Mouse (Mus musculus): ENCODE results near the gene Auts2. TPM values are rescaled to one million over a fixed set of nuclear protein-coding genes. Genes with fewer than 3 reads are reported as not detected.
"Not testable (repeated sequence)": the region's sequence is repeated elsewhere in the genome, so short reads cannot be mapped to it uniquely, and the experiment has no call there.

Gene Auts2
- total RNA-seq (2014; rRNA removed; ENCODE audit: low replicate concordance) (11.1 and 12.1 TPM in 2 replicates), polyA plus RNA-seq (2015; fragmentation: Nextera tagmentation; extraction: Ambion mirVana) (6.5 and 6.8 TPM in 2 replicates)

GRCm38 (mm10) chr5:132543118-132544071, at the start of gene Auts2:
Gene Auts2, minus strand, starts transcription at chr5:132543344.
- DNase-seq (ENCODE audit: low spot score) (peak; percentile 85), ATAC-seq (ENCODE audit: insufficient read depth, low read depth) (peak; percentile 92)
- TF ChIP-seq EP300 (IDR thresholded peaks at IDR 0.05; ENCODE audit: low read depth): no peak
- TF ChIP-seq CTCF (IDR thresholded peaks at IDR 0.05; ENCODE audit: low read depth): no peak
- Histone ChIP-seq H3K27me3 (ENCODE audit: control insufficient read depth, insufficient read depth, low read length) (0 out of 2 replicates have a peak, but pooled peaks cover 4% of the 10 kb centered on the region), H3K4me3 (ENCODE audit: low read depth, low read length) (peak within 1 kb of the TSS; percentile 71), H3K4me2 (ENCODE audit: low read depth, low read length) (peak within 1 kb of the TSS; percentile 90), H3K4me1 (ENCODE audit: control insufficient read depth, insufficient read depth) (0 out of 2 replicates have a peak, but pooled peaks cover 4% of the 10 kb centered on the region), H3K9me3 (replicated peaks; ENCODE audit: control insufficient read depth, low read length) (no peaks in the 10 kb centered on the region), H3K9ac (replicated peaks; ENCODE audit: low read depth, low read length) (peak within 1 kb of the TSS; percentile 77), H3K27ac (ENCODE audit: low read depth) (peak within 1 kb of the TSS; percentile 62), H3K36me3 (replicated peaks; ENCODE audit: control insufficient read depth, insufficient read depth, low read length) (no peaks in the 10 kb centered on the region)
- WGBS: under 1% methylated on average over 70 of the region's 105 CpGs

DNA sequence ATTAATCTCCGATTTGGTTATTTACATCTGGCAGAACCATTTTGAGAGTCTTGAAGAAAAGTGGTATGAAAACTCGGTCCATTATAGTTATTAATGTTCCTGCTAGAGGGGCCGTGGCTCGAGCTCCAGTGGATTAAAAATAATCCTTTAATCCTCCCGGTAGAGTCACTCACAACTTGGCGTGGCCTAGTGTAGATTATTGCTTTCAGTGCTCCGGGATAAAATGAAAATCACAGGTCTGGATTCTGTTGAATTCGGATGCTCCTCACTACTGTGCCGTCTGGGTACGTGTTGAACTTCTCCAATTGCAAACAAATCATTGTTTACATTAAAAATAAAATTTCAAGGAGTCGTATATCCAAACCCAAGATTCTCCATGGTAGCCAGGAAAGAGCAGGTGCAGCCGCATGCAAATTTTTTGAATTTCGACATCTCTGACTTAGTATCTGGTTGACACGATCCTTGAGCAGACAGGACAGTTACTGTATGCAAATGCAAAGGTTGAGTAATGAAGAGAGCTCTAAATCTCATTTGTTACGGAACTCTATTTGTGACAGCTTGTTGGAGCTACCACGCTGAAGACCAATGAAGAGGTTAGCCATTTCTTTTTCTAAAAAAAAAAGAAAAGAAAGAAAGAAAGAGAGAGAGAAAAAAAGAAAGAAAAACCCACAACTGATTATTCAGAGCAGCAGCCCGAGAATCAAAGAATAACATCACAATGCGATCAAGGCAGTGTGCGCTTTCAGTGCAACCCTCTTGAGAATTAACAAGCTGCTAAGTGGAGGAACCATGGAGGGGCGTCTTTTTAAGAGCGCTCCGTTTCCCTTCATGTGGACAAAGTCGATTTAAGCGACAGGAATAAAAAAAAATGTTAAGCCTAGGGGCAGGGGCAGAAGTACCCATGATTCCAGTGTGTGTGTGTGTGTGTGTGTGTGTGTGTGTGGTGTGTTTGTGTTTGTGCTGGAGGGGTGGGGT, 48.9 kb upstream of the Auts2 start:
- H3K27ac ChIP-seq (ENCODE audit: low read depth): no peak overlapping the region
- H3K9me3 ChIP-seq (replicated peaks; ENCODE audit: control insufficient read depth, low read length): no peaks in the 10 kb centered on the region
- H3K27me3 ChIP-seq (ENCODE audit: control insufficient read depth, insufficient read depth, low read length): no peaks in the 10 kb centered on the region
- H3K9ac ChIP-seq (replicated peaks; ENCODE audit: low read depth, low read length): no peak overlapping the region
- no peaks in the 10 kb centered on the region for H3K4me1 ChIP-seq (ENCODE audit: control insufficient read depth, insufficient read depth)
- no peak overlapping the region for H3K4me3 ChIP-seq (ENCODE audit: low read depth, low read length)
- no peak overlapping the region for H3K4me2 ChIP-seq (ENCODE audit: low read depth, low read length)
- TF ChIP-seq EP300 (IDR thresholded peaks at IDR 0.05; ENCODE audit: low read depth) (no peak), CTCF (IDR thresholded peaks at IDR 0.05; ENCODE audit: low read depth) (no peak)
- no peak for DNase-seq (ENCODE audit: low spot score)
- ATAC-seq (ENCODE audit: insufficient read depth, low read depth): no peak
- WGBS: 85% methylated on average over 24 of the region's 24 CpGs
- no peaks in the 10 kb centered on the region for H3K36me3 ChIP-seq (replicated peaks; ENCODE audit: control insufficient read depth, insufficient read depth, low read length)

DNA sequence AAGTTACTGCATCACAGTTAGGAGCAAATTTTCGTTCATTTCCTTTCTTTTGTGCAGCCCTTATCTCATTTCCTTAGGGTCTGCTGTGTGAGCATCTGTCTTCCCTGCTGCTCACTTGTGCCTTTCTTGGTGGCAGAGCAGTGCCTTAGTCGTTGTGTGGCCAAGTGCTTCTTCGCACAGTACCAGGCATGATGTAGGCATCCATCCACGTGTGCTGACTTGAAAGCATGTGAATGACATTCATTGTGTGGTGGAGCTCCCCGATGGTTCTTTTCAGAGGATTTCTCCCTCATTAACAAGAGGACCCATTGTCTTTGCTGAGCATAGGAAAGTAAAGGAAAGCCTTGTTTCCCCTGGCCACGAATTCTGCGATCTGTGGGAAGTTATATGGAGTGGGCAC, 36.6 kb upstream of the Auts2 start:
- 54% methylated on average over 7 of the region's 7 CpGs for WGBS
- no peak overlapping the region for H3K4me2 ChIP-seq (ENCODE audit: low read depth, low read length)
- ATAC-seq (ENCODE audit: insufficient read depth, low read depth): no peak
- no peak overlapping the region for H3K9ac ChIP-seq (replicated peaks; ENCODE audit: low read depth, low read length)
- no peak for DNase-seq (ENCODE audit: low spot score)
- no peak overlapping the region for H3K27ac ChIP-seq (ENCODE audit: low read depth)
- H3K4me1 ChIP-seq (ENCODE audit: control insufficient read depth, insufficient read depth): no peaks in the 10 kb centered on the region
- TF ChIP-seq EP300 (IDR thresholded peaks at IDR 0.05; ENCODE audit: low read depth) (no peak), CTCF (IDR thresholded peaks at IDR 0.05; ENCODE audit: low read depth) (no peak)
- H3K4me3 ChIP-seq (ENCODE audit: low read depth, low read length): no peak overlapping the region
- no peaks in the 10 kb centered on the region for H3K27me3 ChIP-seq (ENCODE audit: control insufficient read depth, insufficient read depth, low read length)
- no peaks in the 10 kb centered on the region; the same call in 1 of the 2 replicates for H3K9me3 ChIP-seq (replicated peaks; ENCODE audit: control insufficient read depth, low read length)
- no peaks in the 10 kb centered on the region for H3K36me3 ChIP-seq (replicated peaks; ENCODE audit: control insufficient read depth, insufficient read depth, low read length)

DNA sequence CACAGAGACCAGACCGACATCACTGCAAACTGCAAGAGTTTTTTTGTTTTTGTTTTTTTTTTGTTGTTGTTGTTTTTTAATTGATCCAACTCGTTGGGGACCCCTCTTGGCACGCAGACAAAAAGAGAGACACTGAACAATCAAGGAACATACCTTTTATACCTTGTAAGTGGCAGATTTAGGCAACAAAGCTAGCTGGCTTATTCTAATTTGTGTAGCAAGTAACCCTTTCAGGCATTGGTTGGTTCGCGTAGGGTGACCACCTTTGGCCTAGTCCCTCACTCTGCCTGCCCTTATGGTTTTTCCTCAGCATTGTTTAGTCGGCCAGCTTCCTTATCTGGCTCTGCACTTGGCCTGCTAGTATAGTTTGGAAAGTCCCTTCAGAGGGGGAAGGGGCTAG, 17.6 kb upstream of the Auts2 start:
- not testable (repeated sequence) for H3K36me3 ChIP-seq (replicated peaks; ENCODE audit: control insufficient read depth, insufficient read depth, low read length); H3K4me2 ChIP-seq (ENCODE audit: low read depth, low read length); H3K9me3 ChIP-seq (replicated peaks; ENCODE audit: control insufficient read depth, low read length); H3K27ac ChIP-seq (ENCODE audit: low read depth); H3K4me3 ChIP-seq (ENCODE audit: low read depth, low read length); ATAC-seq (ENCODE audit: insufficient read depth, low read depth); DNase-seq (ENCODE audit: low spot score); H3K9ac ChIP-seq (replicated peaks; ENCODE audit: low read depth, low read length); H3K27me3 ChIP-seq (ENCODE audit: control insufficient read depth, insufficient read depth, low read length); H3K4me1 ChIP-seq (ENCODE audit: control insufficient read depth, insufficient read depth)
- WGBS: 66% methylated on average over 6 of the region's 6 CpGs

DNA sequence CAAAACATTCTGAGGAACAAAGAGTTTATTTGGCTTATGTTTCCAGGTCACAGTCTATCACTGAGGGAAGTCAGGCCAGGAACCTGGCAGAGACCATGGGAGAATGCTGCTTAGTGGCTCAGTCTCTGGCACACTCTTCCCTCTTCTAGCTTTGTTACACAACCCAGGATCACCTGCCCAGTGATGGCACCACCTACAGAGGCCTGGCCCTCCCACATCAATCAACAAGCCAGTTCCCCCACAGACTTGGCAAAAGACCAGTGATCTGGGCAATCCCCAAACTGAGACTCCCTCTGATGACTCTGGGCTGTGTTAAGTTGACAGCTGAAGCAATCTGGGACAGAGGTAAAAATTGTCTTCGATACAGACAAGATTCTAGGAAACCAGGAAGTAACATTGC, 2.6 kb upstream of the Auts2 start:
- DNase-seq (ENCODE audit: low spot score): no peak
- WGBS: 53% methylated on average over 1 of the region's 1 CpGs

More for the DNA sequence above, 2.6 kb upstream of the Auts2 start:
- H3K27ac ChIP-seq (ENCODE audit: low read depth): no peak overlapping the region
- H3K4me2 ChIP-seq (ENCODE audit: low read depth, low read length): no peak overlapping the region
- no peak overlapping the region for H3K9ac ChIP-seq (replicated peaks; ENCODE audit: low read depth, low read length)
- H3K36me3 ChIP-seq (replicated peaks; ENCODE audit: control insufficient read depth, insufficient read depth, low read length): no peaks in the 10 kb centered on the region
- H3K4me1 ChIP-seq (ENCODE audit: control insufficient read depth, insufficient read depth): 0 out of 2 replicates have a peak, but pooled peaks cover 2% of the 10 kb centered on the region
- no peak overlapping the region for H3K4me3 ChIP-seq (ENCODE audit: low read depth, low read length)
- no peak for TF ChIP-seq EP300 (IDR thresholded peaks at IDR 0.05; ENCODE audit: low read depth)
- no peak for TF ChIP-seq CTCF (IDR thresholded peaks at IDR 0.05; ENCODE audit: low read depth)
- no peaks in the 10 kb centered on the region for H3K9me3 ChIP-seq (replicated peaks; ENCODE audit: control insufficient read depth, low read length)
- H3K27me3 ChIP-seq (ENCODE audit: control insufficient read depth, insufficient read depth, low read length): 0 out of 2 replicates have a peak, but pooled peaks cover 4% of the 10 kb centered on the region
- no peak for ATAC-seq (ENCODE audit: insufficient read depth, low read depth)
